In genomic region chr10:6977843-6978242, GRCm38 (mm10) we compare ENCODE assay signal across 14 mouse cellular contexts.
DNase-seq lines count a peak whose midpoint lies in the region; TF ChIP-seq lines count a peak whose summit lies in the region.
"Had no signal": no experiment of that assay in that cellular context is flagged by ENCODE, and none has a peak within 500 bp of the region (broad histone marks: within the 10 kb centered on the region; RNA-seq: fewer than 3 reads in every experiment).

No protein-coding gene starts in this region.

- H3K4me1 ChIP-seq in heart, adult 2 months (ENCODE audit: control insufficient read depth, insufficient read depth, low read length), result no peaks in the 10 kb centered on the region
- H3K4me1 ChIP-seq: liver, embryonic 13.5 days had no signal

- 73% methylated on average over 2 of the region's 2 CpGs for WGBS in heart, adult 2 months

- intact Hi-C loops in left cerebral cortex, adult 2 months (cut with DNase I), result loop anchor here (2.0 to 5.0 kb wide), 3 partner anchors 41 to 91 kb away; no protein-coding TSS in a partner anchor
- intact Hi-C loops in heart, adult 2 months (cut with DNase I), result no loop called here

- peak in 1 of 2 experiments; percentile 20 for DNase-seq in left cerebral cortex, adult 2 months (ENCODE audit: extremely low spot score in 1 of 2, low spot score in 2 of 2)
- DNase-seq in left cerebral cortex, adult 11 months (ENCODE audit: low spot score), result no peak
- peak; percentile 42 for DNase-seq in CD4-positive helper T cell, adult 2 months (ENCODE audit: low read depth, low spot score)
- DNase-seq in brain, embryonic 14.5 days (ENCODE audit: low read depth), result peak; percentile 15
- peak; percentile 32 to 63 for DNase-seq in cerebellum, postnatal 25 days
- DNase-seq in liver, result no peak
- no peak for DNase-seq in heart, adult 2 months
- DNase-seq: heart, adult 11 months; heart, postnatal 10 days; kidney, adult 9 months; liver, embryonic 13.5 days; spleen, adult 18-20 months had no signal

- TF ChIP-seq POLR2A in brain, embryonic 14.5 days (IDR thresholded peaks at IDR 0.05; ENCODE audit: borderline replicate concordance, extremely low read depth, insufficient read depth, insufficient read length, poor library complexity, severe bottlenecking), result no peak
- no peak for TF ChIP-seq POLR2A in heart, adult 2 months (IDR thresholded peaks at IDR 0.05; ENCODE audit: insufficient read depth, low read depth, low read length)

- H3K27me3 ChIP-seq in heart, adult 2 months (ENCODE audit: control insufficient read depth, insufficient read depth, low read length), result no peaks in the 10 kb centered on the region
- H3K27me3 ChIP-seq: hindbrain, embryonic 15.5 days; liver, embryonic 13.5 days had no signal

- peak; percentile 30 for TF ChIP-seq CTCF in left cerebral cortex, adult 2 months (IDR thresholded peaks at IDR 0.05)
- no peak for TF ChIP-seq CTCF in brain, embryonic 14.5 days (IDR thresholded peaks at IDR 0.05; ENCODE audit: borderline replicate concordance, extremely low read depth, insufficient read depth, insufficient read length)
- no peak for TF ChIP-seq CTCF in heart, adult 2 months (IDR thresholded peaks at IDR 0.05)

- no peaks in the 10 kb centered on the region for H3K36me3 ChIP-seq in heart, adult 2 months (ENCODE audit: control insufficient read depth, insufficient read depth, low read length)
- H3K36me3 ChIP-seq: hindbrain, embryonic 15.5 days; liver, embryonic 13.5 days had no signal

- no peak for TF ChIP-seq EP300 in heart, adult 2 months (IDR thresholded peaks at IDR 0.05; ENCODE audit: insufficient read depth, low read depth, low read length)

- peak overlapping the region; percentile 8 for H3K4me3 ChIP-seq in left cerebral cortex, adult 2 months
- no peak overlapping the region for H3K4me3 ChIP-seq in heart, adult 2 months
- H3K4me3 ChIP-seq: hindbrain, embryonic 15.5 days; liver, embryonic 13.5 days; myocyte had no signal

- H3K79me2 ChIP-seq in heart, adult 2 months (replicated peaks; ENCODE audit: control insufficient read depth, insufficient read depth, low read length), result no peaks in the 10 kb centered on the region

- H3K27ac ChIP-seq in left cerebral cortex, adult 2 months, result no peak overlapping the region; the same call in 1 of the 2 replicates
- H3K27ac ChIP-seq in heart, adult 2 months, result no peak overlapping the region
- H3K27ac ChIP-seq: hindbrain, embryonic 15.5 days; liver, embryonic 13.5 days had no signal

- no peak overlapping the region for H3K9ac ChIP-seq in heart, adult 2 months (ENCODE audit: low read depth, low read length)
- H3K9ac ChIP-seq: hindbrain, embryonic 15.5 days; liver, embryonic 13.5 days had no signal

Comparison
In these comparisons a context has a peak if more than half of its experiments do, and no peak if none do; other contexts are left out.
1. DNase-seq: peak in CD4-positive helper T cell, adult 2 months (single experiment), brain, embryonic 14.5 days (single experiment) and cerebellum, postnatal 25 days (2 of 2); none in left cerebral cortex, adult 11 months (single experiment), liver (single experiment) and heart, adult 2 months (0 of 2).